10 mouse cellular contexts compared by ENCODE assay signal in the genomic region with DNA sequence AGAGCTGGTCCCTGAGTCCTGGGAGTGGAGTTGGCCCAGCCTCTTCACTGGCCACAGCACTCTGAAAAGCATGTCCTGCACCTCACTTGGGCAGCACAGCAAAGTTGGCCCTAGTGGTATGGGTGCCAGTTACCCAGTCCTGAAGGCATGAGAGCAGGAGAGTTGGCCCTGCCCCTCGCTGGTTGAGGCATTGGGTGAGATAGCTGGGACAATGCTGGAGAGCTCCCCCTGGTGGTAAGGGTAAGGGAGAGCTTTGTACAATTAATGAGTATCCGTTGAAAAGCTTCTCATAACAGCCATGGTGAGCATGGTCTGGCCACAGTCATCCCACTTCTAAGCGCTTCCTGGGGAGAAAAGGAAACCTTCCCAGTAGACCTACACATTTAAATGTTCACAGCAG. TPM values are rescaled to one million over a fixed set of nuclear protein-coding genes. Genes with fewer than 3 reads are reported as not detected.
A peak's percentile ranks its signal among the peaks of the same experiment; 100 is the strongest.
DNase-seq lines count a peak whose midpoint lies in the region; ATAC-seq and TF ChIP-seq lines count a peak whose summit lies in the region.
"Had no signal": no experiment of that assay in that cellular context is flagged by ENCODE, and none has a peak within 500 bp of the region (broad histone marks: within the 10 kb centered on the region; RNA-seq: fewer than 3 reads in every experiment).

No protein-coding gene starts in this region.

- H3K4me3 ChIP-seq in G1E (ENCODE audit: low read depth, low read length) = no peak overlapping the region
- H3K4me3 ChIP-seq: myocyte had no signal

- no peaks in the 10 kb centered on the region for H3K4me1 ChIP-seq in G1E (ENCODE audit: insufficient read depth, low read depth, low read length)

- H3K9me3 ChIP-seq in G1E (replicated peaks) = no peaks in the 10 kb centered on the region

- ATAC-seq in G1E (ENCODE audit: extremely low read depth, insufficient number of reproducible peaks, low FRiP score, poor library complexity, severe bottlenecking) = no peak

- H3K36me3 ChIP-seq in G1E (replicated peaks) = no peaks in the 10 kb centered on the region

- H3K27me3 ChIP-seq in G1E (ENCODE audit: insufficient read depth, low read length) = no peaks in the 10 kb centered on the region; the same call in 1 of the 2 replicates

- peak; percentile 18 for DNase-seq in kidney, postnatal 10 days
- no peak for DNase-seq in kidney, adult 11 months
- DNase-seq in G1E (ENCODE audit: low spot score) = no peak
- peak; percentile 18 for DNase-seq in embryo, embryonic 10.5 days (ENCODE audit: low spot score)
- peak; percentile 31 to 46 for DNase-seq in natural killer cell, adult 2 months (ENCODE audit: low spot score in 2 of 2)
- DNase-seq in neural tube, embryonic 10.5 days (ENCODE audit: extremely low spot score, low spot score) = no peak
- no peak for DNase-seq in layer of hippocampus, adult 8-10 months (ENCODE audit: low spot score in 2 of 2)
- DNase-seq in right cerebral cortex, postnatal 14 days = no peak
- DNase-seq: kidney, adult 18-20 months had no signal

- TF ChIP-seq CTCF in G1E (IDR thresholded peaks at IDR 0.05; ENCODE audit: low read depth, low read length) = peak; percentile 45; the same call in 1 of the 2 replicates

RNA-seq across cellular contexts. Expression of a gene that starts 48.2 kb away (rescaled TPM):
- total RNA-seq in G1E (2014; fragmentation: Nextera tagmentation) (3.3 and 6.8 TPM in 2 replicates), G1E (2017) (1.0 and 1.3 TPM in 2 replicates)
- polyA plus RNA-seq in G1E (2012) = 12.6 and 15.1 TPM in 2 replicates
- 10 to 100 TPM; 20.4 to 26.8 (median 21.9) TPM for total RNA-seq in layer of hippocampus, adult 8-10 months (2022)

Comparison
In these comparisons a context has a peak if more than half of its experiments do, and no peak if none do; other contexts are left out.
1. DNase-seq: peak in kidney, postnatal 10 days (single experiment), embryo, embryonic 10.5 days (single experiment) and natural killer cell, adult 2 months (2 of 2); none in kidney, adult 11 months (single experiment), G1E (single experiment), neural tube, embryonic 10.5 days (single experiment), layer of hippocampus, adult 8-10 months (0 of 2) and right cerebral cortex, postnatal 14 days (single experiment).